Mouse (Mus musculus): ENCODE data around the gene Plekhg6. TPM values are rescaled to one million over a fixed set of nuclear protein-coding genes. Genes with fewer than 3 reads are reported as not detected.

The Plekhg6 gene
- polyA plus RNA-seq, 1 experiment from 2014 or later = 3.4 TPM

- no peak overlapping the region for H3K4me3 ChIP-seq (replicated peaks; ENCODE audit: low read depth, low read length)
- H3K9me3 ChIP-seq (replicated peaks; ENCODE audit: low read length) = no peaks in the 10 kb centered on the region
- no peak for DNase-seq (ENCODE audit: low spot score)
- no peak overlapping the region for H3K9ac ChIP-seq (ENCODE audit: low read depth, low read length)
- no peak for TF ChIP-seq CTCF (IDR thresholded peaks at IDR 0.05; ENCODE audit: low read depth)
- H3K27me3 ChIP-seq (ENCODE audit: insufficient read depth, low read length) = no peaks in the 10 kb centered on the region
- no peak overlapping the region for H3K27ac ChIP-seq
- WGBS = 86% methylated on average over 5 of the region's 5 CpGs
- no peak for ATAC-seq (replicated peaks; ENCODE audit: low FRiP score, low read depth)
- H3K4me2 ChIP-seq (ENCODE audit: low read length) = no peak overlapping the region
- H3K4me1 ChIP-seq (replicated peaks; ENCODE audit: insufficient read depth, low read length) = no peaks in the 10 kb centered on the region
- H3K36me3 ChIP-seq (ENCODE audit: insufficient read depth, low read length) = no peaks in the 10 kb centered on the region
These were observed 9.3 kb upstream of the Plekhg6 start for GRCm38 (mm10) chr6:125389853-125390252.

- Histone ChIP-seq H3K4me1 (replicated peaks; ENCODE audit: insufficient read depth, low read length) (no peaks in the 10 kb centered on the region; the same call in 1 of the 2 replicates), H3K27me3 (ENCODE audit: insufficient read depth, low read length) (no peaks in the 10 kb centered on the region), H3K9ac (ENCODE audit: low read depth, low read length) (no peak overlapping the region), H3K4me3 (replicated peaks; ENCODE audit: low read depth, low read length) (no peak overlapping the region), H3K36me3 (ENCODE audit: insufficient read depth, low read length) (no peaks in the 10 kb centered on the region), H3K4me2 (ENCODE audit: low read length) (no peak overlapping the region), H3K27ac (no peak overlapping the region), H3K9me3 (replicated peaks; ENCODE audit: low read length) (no peaks in the 10 kb centered on the region)
- 59% methylated on average over 6 of the region's 6 CpGs for WGBS
- TF ChIP-seq CTCF (IDR thresholded peaks at IDR 0.05; ENCODE audit: low read depth) = no peak
- DNase-seq (ENCODE audit: low spot score) (no peak), ATAC-seq (replicated peaks; ENCODE audit: low FRiP score, low read depth) (no peak)
These were observed 5.5 kb upstream of the Plekhg6 start for GRCm38 (mm10) chr6:125386080-125386479.

DNA sequence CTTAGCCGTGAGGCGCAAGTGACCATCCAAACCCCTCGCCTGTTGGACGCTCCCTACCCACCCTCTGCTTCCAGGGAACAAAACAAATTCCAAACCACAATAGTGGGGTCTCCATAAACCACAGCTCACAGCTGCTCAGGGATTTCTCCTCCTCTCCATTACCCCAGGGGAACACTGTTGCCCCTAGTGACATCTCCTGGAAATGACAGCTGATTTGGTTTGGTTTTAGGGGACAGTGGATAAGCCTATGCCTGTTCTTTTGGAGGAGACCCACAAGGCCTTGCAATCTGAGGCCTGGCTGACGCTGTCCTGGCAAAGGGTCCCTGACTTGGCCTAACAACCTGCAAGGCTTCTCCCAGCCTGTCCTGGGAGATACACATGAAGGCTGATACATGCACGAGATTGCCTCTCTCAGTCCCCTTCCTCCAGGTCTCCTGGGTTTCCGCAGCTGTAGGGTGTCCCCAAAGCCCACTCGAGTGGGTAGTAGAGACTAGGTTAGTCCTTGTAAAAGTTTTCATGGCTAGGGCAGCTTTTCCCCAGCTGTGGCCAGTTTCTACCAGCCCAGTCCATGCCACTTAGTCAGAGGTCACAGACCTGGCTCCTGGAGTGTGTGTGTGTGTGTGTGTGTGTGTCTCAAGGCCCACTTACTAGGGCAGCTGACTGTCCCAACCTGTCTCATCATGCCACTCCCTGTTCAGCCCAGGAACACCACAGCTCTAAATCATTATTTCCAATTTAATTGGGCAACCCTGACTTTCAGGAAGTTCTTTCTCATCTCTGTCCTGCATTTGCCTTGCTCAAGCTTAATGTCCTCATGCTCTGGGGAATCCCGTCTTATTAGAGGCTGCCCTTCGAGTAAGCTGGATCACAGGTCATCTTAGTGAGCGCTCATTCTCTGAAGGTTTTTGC lies 4.7 kb upstream of the Plekhg6 start:
- Histone ChIP-seq H3K9me3 (replicated peaks; ENCODE audit: low read length) (no peaks in the 10 kb centered on the region), H3K4me1 (replicated peaks; ENCODE audit: insufficient read depth, low read length) (peaks cover 2% of the 10 kb centered on the region), H3K27ac (no peak overlapping the region), H3K4me2 (ENCODE audit: low read length) (no peak overlapping the region), H3K36me3 (ENCODE audit: insufficient read depth, low read length) (no peaks in the 10 kb centered on the region), H3K4me3 (replicated peaks; ENCODE audit: low read depth, low read length) (no peak overlapping the region), H3K27me3 (ENCODE audit: insufficient read depth, low read length) (no peaks in the 10 kb centered on the region), H3K9ac (ENCODE audit: low read depth, low read length) (no peak overlapping the region)
- ATAC-seq (replicated peaks; ENCODE audit: low FRiP score, low read depth) (no peak), DNase-seq (ENCODE audit: low spot score) (peak; percentile 53)
- WGBS = 65% methylated on average over 11 of the region's 11 CpGs
- peak; percentile 66 for TF ChIP-seq CTCF (IDR thresholded peaks at IDR 0.05; ENCODE audit: low read depth)

- Histone ChIP-seq H3K9ac (ENCODE audit: low read depth, low read length) (no peak overlapping the region), H3K9me3 (replicated peaks; ENCODE audit: low read length) (no peaks in the 10 kb centered on the region), H3K4me1 (replicated peaks; ENCODE audit: insufficient read depth, low read length) (peaks cover 24% of the 10 kb centered on the region), H3K36me3 (ENCODE audit: insufficient read depth, low read length) (no peaks in the 10 kb centered on the region), H3K4me3 (replicated peaks; ENCODE audit: low read depth, low read length) (no peak overlapping the region), H3K4me2 (ENCODE audit: low read length) (no peak overlapping the region), H3K27me3 (ENCODE audit: insufficient read depth, low read length) (no peaks in the 10 kb centered on the region), H3K27ac (no peak overlapping the region)
- ATAC-seq (replicated peaks; ENCODE audit: low FRiP score, low read depth) (no peak), DNase-seq (ENCODE audit: low spot score) (peak; percentile 63)
- 33% methylated on average over 2 of the region's 2 CpGs for WGBS
- no peak for TF ChIP-seq CTCF (IDR thresholded peaks at IDR 0.05; ENCODE audit: low read depth)
These were observed 1.4 kb upstream of the Plekhg6 start for GRCm38 (mm10) chr6:125382024-125382423.

DNA sequence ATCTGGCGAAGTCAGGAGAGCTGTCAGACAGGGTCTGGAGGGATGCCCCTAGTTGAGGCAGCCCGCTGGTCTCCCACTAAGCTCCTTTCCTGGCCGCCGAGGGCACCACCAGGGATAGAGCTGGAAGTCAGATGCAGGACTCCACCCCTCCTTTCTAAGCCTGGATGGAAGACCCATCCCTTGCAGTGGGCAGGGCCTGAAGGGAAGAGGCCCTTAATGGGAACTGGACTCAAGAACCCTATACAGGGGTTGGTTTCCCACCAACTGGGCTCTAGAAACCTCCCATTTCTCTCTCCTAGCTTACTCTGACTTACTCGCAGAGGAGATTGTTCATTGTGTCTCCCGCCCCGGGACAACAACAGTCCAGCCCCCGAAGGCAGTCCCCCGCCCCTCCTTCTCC lies 812 bp downstream of the Plekhg6 start:
- H3K9ac ChIP-seq (ENCODE audit: low read depth, low read length) = peak overlapping the region; percentile 60
- WGBS = 5% methylated on average over 9 of the region's 9 CpGs

GRCm38 (mm10) chr6:125378621-125379020 lies 2.0 kb downstream of the Plekhg6 start:
- Histone ChIP-seq H3K4me2 (ENCODE audit: low read length) (peak overlapping the region; percentile 4; the same call in 1 of the 2 replicates), H3K27ac (0 out of 2 replicates have a peak overlapping the region, but pooled peaks have one; percentile 52), H3K9ac (ENCODE audit: low read depth, low read length) (0 out of 2 replicates have a peak overlapping the region, but pooled peaks have one; percentile 5), H3K36me3 (ENCODE audit: insufficient read depth, low read length) (no peaks in the 10 kb centered on the region), H3K27me3 (ENCODE audit: insufficient read depth, low read length) (no peaks in the 10 kb centered on the region), H3K4me1 (replicated peaks; ENCODE audit: insufficient read depth, low read length) (peaks cover 24% of the 10 kb centered on the region), H3K4me3 (replicated peaks; ENCODE audit: low read depth, low read length) (no peak overlapping the region), H3K9me3 (replicated peaks; ENCODE audit: low read length) (no peaks in the 10 kb centered on the region)
- TF ChIP-seq CTCF (IDR thresholded peaks at IDR 0.05; ENCODE audit: low read depth) = no peak
- DNase-seq (ENCODE audit: low spot score) (no peak), ATAC-seq (replicated peaks; ENCODE audit: low FRiP score, low read depth) (no peak)
- WGBS = 25% methylated on average over 6 of the region's 6 CpGs

More for the DNA sequence above, 812 bp downstream of the Plekhg6 start:
- Histone ChIP-seq H3K4me3 (replicated peaks; ENCODE audit: low read depth, low read length) (peak overlapping the region; percentile 39), H3K4me2 (ENCODE audit: low read length) (peak overlapping the region; percentile 88), H3K9me3 (replicated peaks; ENCODE audit: low read length) (no peaks in the 10 kb centered on the region), H3K27me3 (ENCODE audit: insufficient read depth, low read length) (no peaks in the 10 kb centered on the region), H3K4me1 (replicated peaks; ENCODE audit: insufficient read depth, low read length) (peaks cover 24% of the 10 kb centered on the region), H3K27ac (no peak overlapping the region), H3K36me3 (ENCODE audit: insufficient read depth, low read length) (no peaks in the 10 kb centered on the region)
- DNase-seq (ENCODE audit: low spot score) = peak; percentile 56
- no peak for TF ChIP-seq CTCF (IDR thresholded peaks at IDR 0.05; ENCODE audit: low read depth)
- ATAC-seq (replicated peaks; ENCODE audit: low FRiP score, low read depth) = no peak
